In genomic region chr9:102245551-102245950, GRCm38 (mm10) we compare ENCODE assay signal across 17 mouse cellular contexts.
"Had no signal": no experiment of that assay in that cellular context is flagged by ENCODE, and none has a peak within 500 bp of the region (broad histone marks: within the 10 kb centered on the region; RNA-seq: fewer than 3 reads in every experiment).

No protein-coding gene starts in this region.

- H3K4me3 ChIP-seq: limb, embryonic 12.5 days; limb, embryonic 15.5 days; myocyte had no signal

- ATAC-seq: liver, postnatal 0 days; lung, postnatal 0 days had no signal

- H3K4me1 ChIP-seq: limb, embryonic 15.5 days had no signal

- H3K9me3 ChIP-seq: limb, embryonic 12.5 days; limb, embryonic 15.5 days had no signal

- H3K9ac ChIP-seq: limb, embryonic 12.5 days; limb, embryonic 15.5 days; liver, embryonic 14.5 days; liver, postnatal 0 days; lung, embryonic 14.5 days had no signal

- H3K4me2 ChIP-seq: limb, embryonic 12.5 days; limb, embryonic 15.5 days; liver, embryonic 11.5 days; lung, embryonic 14.5 days had no signal

- H3K36me3 ChIP-seq: limb, embryonic 12.5 days; limb, embryonic 15.5 days had no signal

- H3K27ac ChIP-seq: limb, embryonic 12.5 days; limb, embryonic 15.5 days; liver, embryonic 14.5 days; macrophage had no signal

- H3K27me3 ChIP-seq: limb, embryonic 15.5 days had no signal

- DNase-seq: kidney, adult 18-20 months; kidney, adult 9 months; kidney, postnatal 14 days; kidney, postnatal 4 days; left cerebral cortex, postnatal 4 days; liver, postnatal 0 days; lung, embryonic 14.5 days; midbrain, embryonic 14.5 days; thymus, adult 18-20 months; thymus, postnatal 36 days had no signal
